Mouse (Mus musculus): Measurements from ENCODE around the gene B3galt2.
"Not testable (repeated sequence)": the region's sequence is repeated elsewhere in the genome, so short reads cannot be mapped to it uniquely, and the experiment has no call there.

Gene B3galt2

GRCm38 (mm10) chr1:143640650-143641407 is at the start of gene B3galt2:
B3galt2 (plus strand) TSS chr1:143640664.
- DNase-seq (ENCODE audit: low spot score), result peak; percentile 30

GRCm38 (mm10) chr1:143596864-143597263 is 43.6 kb upstream of the B3galt2 start:
- no peak for DNase-seq (ENCODE audit: low spot score)

GRCm38 (mm10) chr1:143608911-143609310 is 31.6 kb upstream of the B3galt2 start:
- no peak for DNase-seq (ENCODE audit: low spot score)

- no peak for DNase-seq (ENCODE audit: low spot score)
These were observed 27.6 kb upstream of the B3galt2 start for GRCm38 (mm10) chr1:143612901-143613300.

GRCm38 (mm10) chr1:143619760-143620159 is 20.7 kb upstream of the B3galt2 start:
- DNase-seq (ENCODE audit: low spot score), result no peak

GRCm38 (mm10) chr1:143621930-143622329 is 18.5 kb upstream of the B3galt2 start:
- DNase-seq (ENCODE audit: low spot score), result no peak

- DNase-seq (ENCODE audit: low spot score), result no peak
These were observed 17.8 kb upstream of the B3galt2 start for GRCm38 (mm10) chr1:143622634-143623033.

GRCm38 (mm10) chr1:143631337-143631736 is 9.1 kb upstream of the B3galt2 start:
- no peak for DNase-seq (ENCODE audit: low spot score)

- DNase-seq (ENCODE audit: low spot score), result no peak
These were observed 8.1 kb upstream of the B3galt2 start for GRCm38 (mm10) chr1:143632361-143632760.

GRCm38 (mm10) chr1:143632854-143633587 is 7.4 kb upstream of the B3galt2 start:
- no peak for DNase-seq (ENCODE audit: low spot score)

- DNase-seq (ENCODE audit: low spot score), result peak; percentile 76
These were observed 3.8 kb downstream of the B3galt2 start for GRCm38 (mm10) chr1:143644221-143644620.

- no peak for DNase-seq (ENCODE audit: low spot score)
These were observed 4.9 kb downstream of the B3galt2 start for GRCm38 (mm10) chr1:143645386-143645785.

- no peak for DNase-seq (ENCODE audit: low spot score)
These were observed 5.8 kb downstream of the B3galt2 start for GRCm38 (mm10) chr1:143646219-143646618.

- DNase-seq (ENCODE audit: low spot score), result no peak
These were observed 9.9 kb downstream of the B3galt2 start for GRCm38 (mm10) chr1:143650317-143650716.

- no peak for DNase-seq (ENCODE audit: low spot score)
These were observed 13.2 kb downstream of the B3galt2 start for GRCm38 (mm10) chr1:143653646-143654045.

- DNase-seq (ENCODE audit: low spot score), result no peak
These were observed 22.7 kb downstream of the B3galt2 start for GRCm38 (mm10) chr1:143663197-143663596.

- not testable (repeated sequence) for DNase-seq (ENCODE audit: low spot score)
These were observed 24.3 kb downstream of the B3galt2 start for GRCm38 (mm10) chr1:143664786-143665185.

GRCm38 (mm10) chr1:143675734-143676361 is 35.4 kb downstream of the B3galt2 start:
- DNase-seq (ENCODE audit: low spot score), result no peak

GRCm38 (mm10) chr1:143681108-143681507 is 40.6 kb downstream of the B3galt2 start:
- no peak for DNase-seq (ENCODE audit: low spot score)

- no peak for DNase-seq (ENCODE audit: low spot score)
These were observed 44.4 kb downstream of the B3galt2 start for GRCm38 (mm10) chr1:143684849-143685248.

- peak; percentile 46 for DNase-seq (ENCODE audit: low spot score)
These were observed 61.3 kb downstream of the B3galt2 start for GRCm38 (mm10) chr1:143701736-143702135.

- DNase-seq (ENCODE audit: low spot score), result peak; percentile 63
These were observed 61.8 kb downstream of the B3galt2 start for GRCm38 (mm10) chr1:143702141-143702740.

Data from embryo, embryonic 10.5 days (tissue).